Mouse (Mus musculus): Measurements from ENCODE around the gene B4galnt4.

GRCm38 (mm10) chr7:141052016-141052415 is 8.9 kb upstream of the B4galnt4 start:
- TF ChIP-seq CTCF (IDR thresholded peaks at IDR 0.05; ENCODE audit: extremely low read depth, insufficient read length, insufficient replicate concordance, low read depth, low read length) (no peak), POLR2A (IDR thresholded peaks at IDR 0.05; ENCODE audit: low read depth, low read length) (no peak)

All from small intestine, adult 2 months (tissue).